Mouse (Mus musculus) brain, embryonic 14.5 days (tissue): ENCODE results near the gene Ccdc15.

Source experiments
- CTCF ChIP-seq: fragments of 200-500 bp; IDR thresholded peaks from 2 replicates; pipeline ENCODE4 v1.5.1; 2012; ENCODE audit warnings: inconsistent platforms, mild to moderate bottlenecking, moderate library complexity, borderline replicate concordance; ENCODE audit not compliant: insufficient read depth, insufficient read length; ENCODE audit errors: extremely low read depth
- POLR2A ChIP-seq: fragments of 200-500 bp; IDR thresholded peaks from 2 replicates; pipeline ENCODE4 v1.6.1; 2012; ENCODE audit warnings: mild to moderate bottlenecking, inconsistent platforms, borderline replicate concordance; ENCODE audit not compliant: poor library complexity, insufficient read depth, insufficient read length, severe bottlenecking; ENCODE audit errors: extremely low read depth

- no peak for TF ChIP-seq CTCF
- no peak for TF ChIP-seq POLR2A
Observed at GRCm38 (mm10) chr9:37254531-37255110, 93.6 kb downstream of the Ccdc15 start.
